Mouse (Mus musculus) lung, postnatal 14 days (tissue): ENCODE data around the gene Ints12.

Experiments
- DNase-seq: peaks from one replicate; pipeline ENCODE4 v3.0.0; 2021

The Ints12 gene

GRCm38 (mm10) chr3:133091664-133092273 is at the start of gene Ints12, which contains the start of gene Gstcd:
TSS of gene Ints12 (plus strand) at chr3:133091840.
TSS of gene Gstcd (minus strand) at chr3:133092033.
- peak; percentile 94 for DNase-seq

GRCm38 (mm10) chr3:133052068-133052467 is 39.6 kb upstream of the Ints12 start:
- DNase-seq, result no peak

GRCm38 (mm10) chr3:133075560-133075959 is 16.1 kb upstream of the Ints12 start:
- no peak for DNase-seq

- no peak for DNase-seq
These were observed 8.9 kb upstream of the Ints12 start for GRCm38 (mm10) chr3:133082736-133083135.

GRCm38 (mm10) chr3:133085858-133086257 is 5.8 kb upstream of the Ints12 start:
- DNase-seq, result no peak

GRCm38 (mm10) chr3:133090247-133091120 is 1.2 kb upstream of the Ints12 start:
- DNase-seq, result no peak

- DNase-seq, result no peak
These were observed 448 bp upstream of the Ints12 start for GRCm38 (mm10) chr3:133091121-133091663.

GRCm38 (mm10) chr3:133092274-133092853 is 724 bp downstream of the Ints12 start:
- DNase-seq, result no peak

- DNase-seq, result no peak
These were observed 1.3 kb downstream of the Ints12 start for GRCm38 (mm10) chr3:133092936-133093335.

- DNase-seq, result no peak
These were observed 2.7 kb downstream of the Ints12 start for GRCm38 (mm10) chr3:133094305-133094704.

GRCm38 (mm10) chr3:133097936-133098335 is 6.3 kb downstream of the Ints12 start:
- DNase-seq, result no peak

- DNase-seq, result no peak
These were observed 6.7 kb downstream of the Ints12 start for GRCm38 (mm10) chr3:133098336-133098735.

- DNase-seq, result no peak
These were observed 7.3 kb downstream of the Ints12 start for GRCm38 (mm10) chr3:133098909-133099308.

GRCm38 (mm10) chr3:133103768-133104167 is 12.1 kb downstream of the Ints12 start:
- DNase-seq, result no peak

GRCm38 (mm10) chr3:133104436-133104835 is 12.8 kb downstream of the Ints12 start:
- no peak for DNase-seq

GRCm38 (mm10) chr3:133108731-133109130 is 17.1 kb downstream of the Ints12 start:
- DNase-seq, result peak; percentile 51

- no peak for DNase-seq
These were observed 18.2 kb downstream of the Ints12 start for GRCm38 (mm10) chr3:133109844-133110243.

GRCm38 (mm10) chr3:133111741-133112140 is 20.1 kb downstream of the Ints12 start:
- DNase-seq, result no peak

GRCm38 (mm10) chr3:133113281-133113680 is 21.6 kb downstream of the Ints12 start:
- DNase-seq, result no peak

- DNase-seq, result no peak
These were observed 39.7 kb downstream of the Ints12 start for GRCm38 (mm10) chr3:133131372-133131771.

- DNase-seq, result no peak
These were observed 41.0 kb downstream of the Ints12 start for GRCm38 (mm10) chr3:133132611-133133010.

GRCm38 (mm10) chr3:133141877-133142276 is 50.2 kb downstream of the Ints12 start:
- no peak for DNase-seq

- DNase-seq, result no peak
These were observed 53.0 kb downstream of the Ints12 start for GRCm38 (mm10) chr3:133144511-133145147.
